Mouse (Mus musculus) brain, embryonic 14.5 days (tissue): ENCODE measurements around the gene Ints12.

Source experiments
- CTCF ChIP-seq: fragments of 200-500 bp; IDR thresholded peaks from 2 replicates; pipeline ENCODE4 v1.5.1; 2012; ENCODE audit warnings: inconsistent platforms, mild to moderate bottlenecking, moderate library complexity, borderline replicate concordance; ENCODE audit not compliant: insufficient read depth, insufficient read length; ENCODE audit errors: extremely low read depth
- POLR2A ChIP-seq: fragments of 200-500 bp; IDR thresholded peaks from 2 replicates; pipeline ENCODE4 v1.6.1; 2012; ENCODE audit warnings: mild to moderate bottlenecking, inconsistent platforms, borderline replicate concordance; ENCODE audit not compliant: poor library complexity, insufficient read depth, insufficient read length, severe bottlenecking; ENCODE audit errors: extremely low read depth

DNA sequence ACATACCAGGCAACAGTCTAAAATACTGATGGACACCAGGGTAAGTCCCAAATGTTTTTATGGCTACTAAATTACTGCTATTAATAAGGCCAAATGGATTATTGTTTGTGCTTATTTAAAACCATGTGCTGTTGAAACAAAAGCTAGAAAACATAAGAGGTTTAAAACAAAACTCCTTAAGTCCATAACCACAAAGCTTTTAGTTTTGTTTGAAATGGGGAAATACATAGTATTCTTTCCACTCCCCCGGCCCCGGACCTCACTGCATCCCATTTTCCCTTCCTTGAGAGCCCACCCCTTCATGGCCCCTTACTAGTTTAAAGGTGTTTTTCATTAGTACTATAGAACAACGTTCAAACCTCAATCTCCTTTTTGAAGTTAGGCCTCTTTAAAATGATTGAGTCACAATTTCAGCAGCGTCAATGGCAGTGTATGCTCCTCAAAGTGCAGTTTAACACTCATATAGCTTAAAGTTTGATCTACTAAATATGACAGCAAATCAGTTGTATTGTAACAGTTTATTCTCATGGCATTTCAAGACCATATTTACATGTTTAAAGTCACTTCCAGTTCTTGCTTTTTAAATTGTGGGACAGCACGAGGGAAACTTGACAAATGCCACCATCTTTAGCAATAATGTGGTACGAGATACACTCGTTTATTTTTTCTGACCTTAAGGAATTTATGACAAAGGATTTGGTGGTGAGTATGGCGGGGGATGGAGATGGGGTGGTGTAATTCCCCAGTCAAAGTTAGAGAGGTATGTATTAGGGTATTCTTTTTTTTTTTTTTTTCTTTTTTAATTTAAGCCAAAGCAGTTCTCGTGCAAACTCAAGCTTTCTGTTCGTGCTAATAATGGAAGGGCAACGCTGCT, 1.2 kb upstream of the Ints12 start:
- TF ChIP-seq CTCF (no peak), POLR2A (no peak)
